Mouse (Mus musculus) heart, adult 2 months (tissue): ENCODE results near the gene Abcc10. TPM values are rescaled to one million over a fixed set of nuclear protein-coding genes. Genes with fewer than 3 reads are reported as not detected.

Experiments used
- DNase-seq, 2 experiments: peaks; one replicate each; pipeline ENCODE4 v3.0.0; 2021
- H3K27ac ChIP-seq: fragments of 200-600 bp; 2 replicates; pipeline ENCODE4 v1.8.1; 2022
- H3K27me3 ChIP-seq: fragments of 200-500 bp; 2 replicates; pipeline ENCODE4 v1.6.1; 2012; ENCODE audit warnings: mild to moderate bottlenecking, low read length, inconsistent platforms, mixed read lengths; ENCODE audit not compliant: control insufficient read depth, insufficient read depth
- H3K36me3 ChIP-seq: fragments of 200-500 bp; 2 replicates; pipeline ENCODE4 v1.6.1; 2012; ENCODE audit warnings: low read length, inconsistent platforms; ENCODE audit not compliant: control insufficient read depth, insufficient read depth
- H3K4me1 ChIP-seq: fragments of 200-500 bp; 2 replicates; pipeline ENCODE4 v1.6.1; 2011; ENCODE audit warnings: low read length; ENCODE audit not compliant: control insufficient read depth, insufficient read depth
- H3K4me3 ChIP-seq: fragments of 200-600 bp; 2 replicates; pipeline ENCODE4 v1.8.1; 2022
- H3K79me2 ChIP-seq: fragments of 200-500 bp; replicated peaks from 2 replicates; pipeline ENCODE4 v1.6.1; 2012; ENCODE audit warnings: mild to moderate bottlenecking, inconsistent platforms, low read length, moderate library complexity, mixed read lengths; ENCODE audit not compliant: control insufficient read depth, insufficient read depth
- H3K9ac ChIP-seq: fragments of 200-500 bp; 2 replicates; pipeline ENCODE4 v1.6.1; 2012; ENCODE audit warnings: low read depth, mild to moderate bottlenecking, control low read depth, inconsistent platforms, low read length, mixed read lengths
- CTCF ChIP-seq: fragments of 200-600 bp; IDR thresholded peaks from 2 replicates; pipeline ENCODE4 v1.8.1; 2022; ENCODE audit warnings: antibody characterized with exemption, mild to moderate bottlenecking, moderate library complexity
- EP300 ChIP-seq: fragments of 200-500 bp; IDR thresholded peaks from 2 replicates; pipeline ENCODE4 v1.6.1; 2011; ENCODE audit warnings: low read depth, low read length, control low read depth; ENCODE audit not compliant: insufficient read depth
- POLR2A ChIP-seq: fragments of 200-500 bp; IDR thresholded peaks from 2 replicates; pipeline ENCODE4 v1.6.1; 2011; ENCODE audit warnings: mild to moderate bottlenecking, low read depth, low read length, control low read depth; ENCODE audit not compliant: insufficient read depth
- WGBS: fragments of 180-500 bp; shearing (Covaris S2); methylation state at CpG from one replicate; pipeline ENCODE4 v1.1.7; 2018; 5-methylcytosine and 5-hydroxymethylcytosine counted together
- intact Hi-C: fragments of 180-260 bp; cut with DNase I; formaldehyde crosslinking; loops from one replicate; pipeline ENCODE4 v1.15.1; 2025
- polyA plus RNA-seq: library from polyadenylated mRNA; depleted of rRNA; stranded (reverse); fragments of >200 nt; gene quantifications from 2 replicates; pipeline ENCODE4 v1.2.3, GENCODE M21; 2012
- total RNA-seq, 2 experiments: library from RNA; stranded (reverse); gene quantifications; 2 replicates each; pipeline ENCODE4 v1.2.3; 2021

Abcc10 gene
- total and polyA plus RNA-seq, 3 experiments: 3.9 to 9.1 (median 4.0) TPM

GRCm38 (mm10) chr17:46283911-46284310, 44.2 kb downstream of the Abcc10 start:
- 70% methylated on average over 8 of the region's 8 CpGs for WGBS
- Histone ChIP-seq H3K36me3 (peaks cover 2% of the 10 kb centered on the region; the same call in 1 of the 2 replicates), H3K4me3 (no peak overlapping the region), H3K9ac (no peak overlapping the region), H3K27me3 (no peaks in the 10 kb centered on the region), H3K4me1 (peaks cover 9% of the 10 kb centered on the region), H3K79me2 (no peaks in the 10 kb centered on the region), H3K27ac (no peak overlapping the region)
- intact Hi-C loops: no loop called here
- no peak for TF ChIP-seq CTCF
- no peak for TF ChIP-seq POLR2A
- TF ChIP-seq EP300: no peak
- DNase-seq: no peak

GRCm38 (mm10) chr17:46283140-46283539, 45.0 kb downstream of the Abcc10 start:
- intact Hi-C loops: no loop called here
- Histone ChIP-seq H3K27me3 (no peaks in the 10 kb centered on the region), H3K4me3 (peak overlapping the region; percentile 59), H3K27ac (peak overlapping the region; percentile 24; the same call in 1 of the 2 replicates), H3K79me2 (peaks cover 2% of the 10 kb centered on the region; the same call in 1 of the 2 replicates), H3K9ac (no peak overlapping the region), H3K36me3 (peaks cover 2% of the 10 kb centered on the region), H3K4me1 (peaks cover 7% of the 10 kb centered on the region)
- no peak for DNase-seq
- WGBS: 33% methylated on average over 9 of the region's 9 CpGs
- TF ChIP-seq POLR2A (no peak), CTCF (no peak), EP300 (no peak)

- H3K36me3 ChIP-seq: peaks cover 2% of the 10 kb centered on the region
- WGBS: under 1% methylated on average over 37 of the region's 37 CpGs
- H3K9ac ChIP-seq: peak within 1 kb of the TSS; percentile 83
- 0 out of 2 replicates have a peak, but pooled peaks have one; percentile 17 for TF ChIP-seq EP300
- TF ChIP-seq CTCF: no peak
- peak; percentile 79 for TF ChIP-seq POLR2A
- peaks cover 2% of the 10 kb centered on the region; the same call in 1 of the 2 replicates for H3K79me2 ChIP-seq
- peak within 1 kb of the TSS; percentile 70 for H3K27ac ChIP-seq
- peak; percentile 89 to 91 for DNase-seq
- peak within 1 kb of the TSS; percentile 59 for H3K4me3 ChIP-seq
- intact Hi-C loops: no loop called here
- H3K4me1 ChIP-seq: peaks cover 9% of the 10 kb centered on the region
- no peaks in the 10 kb centered on the region for H3K27me3 ChIP-seq
These were observed 45.5 kb downstream of the Abcc10 start, which contains the start of gene Tjap1 for GRCm38 (mm10) chr17:46282483-46283123. Gene Tjap1 (minus strand): TSS chr17:46283026.

DNA sequence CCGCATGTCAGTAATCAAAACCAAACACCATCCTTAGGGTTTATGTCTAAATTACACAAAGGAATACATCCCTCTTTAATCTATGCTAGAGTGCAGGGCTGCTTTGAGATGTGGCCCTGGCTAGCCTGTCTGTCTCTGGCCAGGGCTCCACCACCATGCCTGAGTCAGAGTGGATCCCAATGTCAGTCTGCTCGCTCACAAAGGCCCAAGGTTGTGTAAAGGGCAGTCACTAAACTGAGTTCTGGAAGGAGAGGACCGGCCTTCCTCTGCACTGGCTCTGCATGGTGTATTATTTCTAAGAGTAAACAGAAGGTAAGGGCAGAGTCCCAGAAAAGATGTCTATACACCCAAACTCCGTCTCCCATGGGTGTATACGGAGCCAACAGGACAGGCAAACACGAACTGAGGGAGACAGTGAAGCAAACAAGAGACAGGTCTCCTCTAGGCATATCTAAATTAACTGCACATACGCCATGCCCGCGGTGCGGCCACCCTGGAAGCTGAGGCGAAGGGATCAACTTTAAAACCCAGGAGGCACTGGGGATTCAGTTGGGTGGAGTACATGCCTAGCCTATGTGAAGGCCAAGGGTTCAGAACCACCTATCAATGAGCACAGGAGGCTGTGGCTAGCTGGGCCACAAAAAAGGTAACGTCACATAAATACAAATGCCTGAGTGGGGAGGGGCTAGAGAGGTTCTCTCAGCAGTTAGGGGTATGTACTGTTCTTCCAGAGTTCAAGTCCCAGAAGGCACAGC, 50.0 kb downstream of the Abcc10 start:
- Histone ChIP-seq H3K27me3 (no peaks in the 10 kb centered on the region), H3K9ac (no peak overlapping the region), H3K79me2 (peaks cover 4% of the 10 kb centered on the region), H3K27ac (peak overlapping the region; percentile 57), H3K4me1 (peaks cover 12% of the 10 kb centered on the region), H3K4me3 (no peak overlapping the region), H3K36me3 (peaks cover 10% of the 10 kb centered on the region)
- DNase-seq: no peak
- 79% methylated on average over 12 of the region's 12 CpGs for WGBS
- TF ChIP-seq POLR2A (no peak), EP300 (no peak), CTCF (no peak)
- intact Hi-C loops: no loop called here

DNA sequence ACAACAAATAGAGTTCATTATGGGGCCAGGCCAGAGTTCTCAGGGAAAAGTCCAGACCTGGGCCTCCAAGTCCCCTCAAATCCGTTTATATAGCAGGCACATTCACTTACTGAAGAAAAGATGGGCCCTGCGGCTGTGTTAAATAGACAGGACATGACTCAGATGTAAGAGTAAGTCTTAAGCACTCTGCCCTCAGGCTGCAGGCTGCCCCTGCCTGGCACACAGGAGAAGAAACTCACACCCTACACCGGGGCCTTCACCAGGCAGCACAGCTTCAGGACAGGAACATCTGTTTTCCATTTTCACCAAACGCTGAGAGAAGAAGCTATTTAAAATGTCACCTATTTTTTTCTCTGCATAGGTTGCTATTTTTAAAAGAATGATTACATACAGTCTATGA, 50.6 kb downstream of the Abcc10 start:
- Histone ChIP-seq H3K27me3 (no peaks in the 10 kb centered on the region), H3K27ac (peak overlapping the region; percentile 57), H3K79me2 (peaks cover 4% of the 10 kb centered on the region), H3K4me1 (peaks cover 13% of the 10 kb centered on the region; the same call in 1 of the 2 replicates), H3K36me3 (peaks cover 14% of the 10 kb centered on the region), H3K4me3 (no peak overlapping the region), H3K9ac (no peak overlapping the region)
- DNase-seq: no peak
- 50% methylated on average over 4 of the region's 4 CpGs for WGBS
- no peak for TF ChIP-seq EP300
- TF ChIP-seq CTCF: no peak
- no peak for TF ChIP-seq POLR2A
- intact Hi-C loops: no loop called here

DNA sequence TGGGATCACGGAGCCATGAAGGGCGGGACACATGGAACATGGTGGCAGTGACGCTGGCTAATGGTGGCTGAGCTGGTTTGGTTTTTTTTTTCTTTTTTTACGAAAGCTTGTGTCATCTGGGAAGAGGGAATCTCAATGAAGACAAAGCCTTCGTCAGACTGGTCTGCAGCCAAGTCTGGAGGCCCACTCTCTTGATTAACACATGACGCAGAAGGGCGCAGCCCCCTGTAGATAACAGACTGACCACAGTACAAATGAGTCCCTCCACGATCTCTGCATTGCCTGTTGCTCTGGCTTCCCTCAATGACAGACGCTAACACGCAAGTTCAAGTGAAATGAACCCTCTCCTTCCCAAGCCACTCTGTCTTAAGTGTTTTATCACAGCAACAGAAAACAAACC, 52.6 kb downstream of the Abcc10 start:
- H3K36me3 ChIP-seq: peaks cover 12% of the 10 kb centered on the region
- intact Hi-C loops: no loop called here
- peaks cover 16% of the 10 kb centered on the region; the same call in 1 of the 2 replicates for H3K4me1 ChIP-seq
- TF ChIP-seq POLR2A: no peak
- no peak for TF ChIP-seq EP300
- H3K27ac ChIP-seq: no peak overlapping the region
- WGBS: 72% methylated on average over 10 of the region's 10 CpGs
- H3K9ac ChIP-seq: no peak overlapping the region
- H3K27me3 ChIP-seq: no peaks in the 10 kb centered on the region
- H3K79me2 ChIP-seq: peaks cover 4% of the 10 kb centered on the region
- DNase-seq: no peak
- H3K4me3 ChIP-seq: no peak overlapping the region
